Mouse (Mus musculus) kidney, adult 2 months (tissue): Measurements from ENCODE around the gene Arhgef28.

Experiments
- CTCF ChIP-seq: fragments of 200-500 bp; conservative IDR thresholded peaks from 2 replicates; pipeline ENCODE4 v1.5.1; 2011; ENCODE audit warnings: low read depth, mild to moderate bottlenecking, control low read depth, low read length, moderate library complexity, mixed read lengths; ENCODE audit not compliant: insufficient read depth, insufficient read length
- POLR2A ChIP-seq: fragments of 200-500 bp; IDR thresholded peaks from one replicate; pipeline ENCODE4 v1.6.1; 2011; ENCODE audit warnings: low read depth, low read length, control low read depth

- no peak for TF ChIP-seq CTCF
- no peak for TF ChIP-seq POLR2A
Measured at GRCm38 (mm10) chr13:98164878-98165277, 41.4 kb downstream of the Arhgef28 start.
